Mouse (Mus musculus): ENCODE measurements around the gene Armcx6.
"Not testable (repeated sequence)": the region's sequence is repeated elsewhere in the genome, so short reads cannot be mapped to it uniquely, and the experiment has no call there.

Armcx6 gene

GRCm38 (mm10) chrX:134750764-134751592 lies at the start of gene Armcx6:
TSS of gene Armcx6 (minus strand) at chrX:134751417.
- DNase-seq (ENCODE audit: low read depth), result no peak

GRCm38 (mm10) chrX:134787728-134788127 lies 36.5 kb upstream of the Armcx6 start:
- DNase-seq (ENCODE audit: low read depth), result no peak

GRCm38 (mm10) chrX:134763428-134764198 lies 12.4 kb upstream of the Armcx6 start:
- not testable (repeated sequence) for DNase-seq (ENCODE audit: low read depth)

GRCm38 (mm10) chrX:134757293-134757995 lies 6.2 kb upstream of the Armcx6 start:
- no peak for DNase-seq (ENCODE audit: low read depth)

- DNase-seq (ENCODE audit: low read depth), result no peak
Observed at GRCm38 (mm10) chrX:134756434-134757292, 5.4 kb upstream of the Armcx6 start, which contains the start of gene Armcx3. TSS of gene Armcx3 (plus strand) at chrX:134756595.

- DNase-seq (ENCODE audit: low read depth), result no peak
Observed at GRCm38 (mm10) chrX:134752584-134752983, 1.4 kb upstream of the Armcx6 start.

- DNase-seq (ENCODE audit: low read depth), result no peak
Observed at GRCm38 (mm10) chrX:134751910-134752309, 693 bp upstream of the Armcx6 start.

- no peak for DNase-seq (ENCODE audit: low read depth)
Observed at GRCm38 (mm10) chrX:134746459-134746858, 4.8 kb downstream of the Armcx6 start.

GRCm38 (mm10) chrX:134741862-134742261 lies 9.4 kb downstream of the Armcx6 start:
- no peak for DNase-seq (ENCODE audit: low read depth)

- no peak for DNase-seq (ENCODE audit: low read depth)
Observed at GRCm38 (mm10) chrX:134739160-134739559, 12.1 kb downstream of the Armcx6 start.

- DNase-seq (ENCODE audit: low read depth), result no peak
Observed at GRCm38 (mm10) chrX:134737796-134738195, 13.4 kb downstream of the Armcx6 start.

GRCm38 (mm10) chrX:134729778-134730177 lies 21.4 kb downstream of the Armcx6 start:
- DNase-seq (ENCODE audit: low read depth), result no peak

- not testable (repeated sequence) for DNase-seq (ENCODE audit: low read depth)
Observed at GRCm38 (mm10) chrX:134723762-134724161, 27.5 kb downstream of the Armcx6 start.

- DNase-seq (ENCODE audit: low read depth), result no peak
Observed at GRCm38 (mm10) chrX:134718524-134718923, 32.7 kb downstream of the Armcx6 start.

- peak; percentile 39 for DNase-seq (ENCODE audit: low read depth)
Observed at GRCm38 (mm10) chrX:134717752-134718308, 33.4 kb downstream of the Armcx6 start, which contains the start of gene Armcx1. TSS of gene Armcx1 (plus strand) at chrX:134717963.

GRCm38 (mm10) chrX:134716863-134717262 lies 34.4 kb downstream of the Armcx6 start:
- no peak for DNase-seq (ENCODE audit: low read depth)
